ENCODE assay signal across 7 mouse cellular contexts in the genomic region with DNA sequence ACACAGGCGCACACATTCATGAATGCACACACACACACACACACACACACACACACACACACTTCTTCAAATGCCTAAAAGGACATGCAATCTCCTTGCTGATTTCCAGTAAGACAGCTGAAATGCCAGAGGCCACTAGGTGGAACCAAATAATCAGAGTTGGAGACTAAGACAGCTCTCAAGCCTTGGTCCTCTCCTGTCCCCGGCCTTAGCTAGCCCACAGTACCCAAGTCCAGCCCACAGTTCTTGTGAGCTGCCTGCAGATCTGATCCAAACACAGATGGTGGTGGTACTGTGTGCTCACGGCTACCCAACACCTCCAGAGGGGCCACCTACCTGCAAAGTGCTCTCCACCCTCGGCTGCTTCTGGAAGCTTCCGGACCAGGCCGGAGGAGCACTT. TPM values are rescaled to one million over a fixed set of nuclear protein-coding genes. Genes with fewer than 3 reads are reported as not detected.
DNase-seq lines count a peak whose midpoint lies in the region; ATAC-seq and TF ChIP-seq lines count a peak whose summit lies in the region.

No protein-coding gene starts in this region.

- in situ Hi-C loops in ES-E14 (cut with MboI; ENCODE audit: low sequenced_read_pairs in 2 of 2, unreplicated experiment in 2 of 2): loop anchor here (5.0 to 25.0 kb wide), 4 partner anchors 85 to 205 kb away; partner anchors contain the start of genes Elf3 (in 1 of the 2) and Shisa4 (in 1 of the 2)

- H3K4me1 ChIP-seq in ES-E14 (ENCODE audit: control insufficient read depth in 2 of 2, insufficient read depth in 2 of 2, low read length in 2 of 2, poor library complexity in 1 of 2): peaks cover 2 to 7% of the 10 kb centered on the region in 2 experiments; a peak in 2 of 4 replicates
- no peaks in the 10 kb centered on the region for H3K4me1 ChIP-seq in hindbrain, embryonic 12.5 days
- H3K4me1 ChIP-seq in midbrain, embryonic 10.5 days: peaks cover 3% of the 10 kb centered on the region; the same call in 1 of the 2 replicates
- no peaks in the 10 kb centered on the region for H3K4me1 ChIP-seq in stomach, postnatal 0 days (replicated peaks; ENCODE audit: control insufficient read depth, insufficient read depth)

- WGBS in hindbrain, embryonic 12.5 days: 54% methylated on average over 6 of the region's 6 CpGs
- 54% methylated on average over 6 of the region's 6 CpGs for WGBS in midbrain, embryonic 10.5 days
- WGBS in stomach, postnatal 0 days: 45% methylated on average over 6 of the region's 6 CpGs

- H3K36me3 ChIP-seq in ES-E14 (ENCODE audit: control insufficient read depth, insufficient read depth, low read length, poor library complexity, severe bottlenecking): no peaks in the 10 kb centered on the region
- no peaks in the 10 kb centered on the region for H3K36me3 ChIP-seq in hindbrain, embryonic 12.5 days
- H3K36me3 ChIP-seq in midbrain, embryonic 10.5 days: no peaks in the 10 kb centered on the region
- no peaks in the 10 kb centered on the region for H3K36me3 ChIP-seq in stomach, postnatal 0 days (ENCODE audit: control insufficient read depth, insufficient read depth, low read length)

- TF ChIP-seq EP300 in stomach, postnatal 0 days (optimal IDR thresholded peaks at IDR 0.05): no peak

- TF ChIP-seq CTCF in stomach, postnatal 0 days (IDR thresholded peaks at IDR 0.05; ENCODE audit: low read depth): peak; percentile 93

- H3K9me3 ChIP-seq in ES-E14 (ENCODE audit: control insufficient read depth, insufficient read depth, low read depth, low read length): no peaks in the 10 kb centered on the region
- no peaks in the 10 kb centered on the region for H3K9me3 ChIP-seq in hindbrain, embryonic 12.5 days (replicated peaks)
- H3K9me3 ChIP-seq in midbrain, embryonic 10.5 days (replicated peaks): no peaks in the 10 kb centered on the region
- no peaks in the 10 kb centered on the region for H3K9me3 ChIP-seq in stomach, postnatal 0 days (ENCODE audit: control insufficient read depth, low read length)

- H3K27ac ChIP-seq in ES-E14 (ENCODE audit: insufficient read depth, low read depth, low read length, poor library complexity, severe bottlenecking): no peak overlapping the region
- no peak overlapping the region for H3K27ac ChIP-seq in hindbrain, embryonic 12.5 days
- H3K27ac ChIP-seq in midbrain, embryonic 10.5 days (replicated peaks): no peak overlapping the region
- H3K27ac ChIP-seq in stomach, postnatal 0 days (replicated peaks): no peak overlapping the region

- H3K4me3 ChIP-seq in ES-E14 (ENCODE audit: insufficient read depth in 1 of 2, low read depth in 1 of 2, low read length in 2 of 2, poor library complexity in 1 of 2, severe bottlenecking in 1 of 2): no peak overlapping the region
- no peak overlapping the region for H3K4me3 ChIP-seq in hindbrain, embryonic 12.5 days
- H3K4me3 ChIP-seq in midbrain, embryonic 10.5 days: no peak overlapping the region
- H3K4me3 ChIP-seq in stomach, postnatal 0 days (ENCODE audit: low read depth, low read length): no peak overlapping the region

- peak; percentile 77 for DNase-seq in ES-E14 (ENCODE audit: low read depth, low spot score)
- peak; percentile 82 for DNase-seq in adrenal gland, postnatal 14 days
- DNase-seq in fibroblast of lung, adult 2 months (ENCODE audit: low read depth): peak; percentile 79
- peak; percentile 53 to 82 for DNase-seq in layer of hippocampus, postnatal 14 days (ENCODE audit: low spot score in 2 of 2)
- DNase-seq in midbrain, embryonic 10.5 days (ENCODE audit: low spot score): peak; percentile 42
- peak; percentile 79 for DNase-seq in stomach, postnatal 0 days (ENCODE audit: low spot score)

- no peak overlapping the region for H3K9ac ChIP-seq in ES-E14 (ENCODE audit: insufficient read depth, low read depth, low read length, poor library complexity, severe bottlenecking)
- H3K9ac ChIP-seq in hindbrain, embryonic 12.5 days: 0 out of 2 replicates have a peak overlapping the region, but pooled peaks have one; percentile 18
- no peak overlapping the region for H3K9ac ChIP-seq in stomach, postnatal 0 days (ENCODE audit: low read length)

- ATAC-seq in hindbrain, embryonic 12.5 days (ENCODE audit: low FRiP score): peak; percentile 73
- peak; percentile 69 for ATAC-seq in stomach, postnatal 0 days (ENCODE audit: low FRiP score, low TSS enrichment)

- H3K4me2 ChIP-seq in hindbrain, embryonic 12.5 days (replicated peaks): no peak overlapping the region
- no peak overlapping the region for H3K4me2 ChIP-seq in stomach, postnatal 0 days (replicated peaks; ENCODE audit: low read depth)

- no peaks in the 10 kb centered on the region for H3K27me3 ChIP-seq in hindbrain, embryonic 12.5 days
- H3K27me3 ChIP-seq in midbrain, embryonic 10.5 days (ENCODE audit: low read depth, poor library complexity, severe bottlenecking): no peaks in the 10 kb centered on the region
- H3K27me3 ChIP-seq in stomach, postnatal 0 days (ENCODE audit: control insufficient read depth, insufficient read depth, low read length): no peaks in the 10 kb centered on the region

TF ChIP-seq in ES-E14, 5 proteins besides CTCF, POLR2A, EP300 and RAD21:
- TF ChIP-seq MAFK (IDR thresholded peaks at IDR 0.05; ENCODE audit: insufficient read depth, low read depth, low read length) (no peak), ZNF384 (IDR thresholded peaks at IDR 0.05; ENCODE audit: low read depth, low read length) (no peak), ZC3H11A (IDR thresholded peaks at IDR 0.05; ENCODE audit: borderline replicate concordance, low read depth, low read length) (peak; percentile 89), HCFC1 (IDR thresholded peaks at IDR 0.05; ENCODE audit: borderline replicate concordance, insufficient read depth, low read length) (no peak), CHD2 (IDR thresholded peaks at IDR 0.05; ENCODE audit: low read depth, low read length) (no peak)

RNA-seq across cellular contexts. Expression of gene Gpr37l1, which starts 4.5 kb away (rescaled TPM):
- total RNA-seq in ES-E14 (2012; rRNA removed): 0.26 TPM in 1 of 2 replicates, not detected in the other
- total RNA-seq in adrenal gland, postnatal 14 days (2021): 1.8 and 2.4 TPM in 2 replicates
- 0.10 and 0.12 TPM in 2 replicates for polyA plus RNA-seq in hindbrain, embryonic 12.5 days (2016; fragmentation: Nextera tagmentation; extraction: Ambion mirVana)
- total RNA-seq in layer of hippocampus, postnatal 14 days (2021): 100 to 1,000 TPM; 186 to 187 TPM
- not detected in 2 replicates for polyA plus RNA-seq in midbrain, embryonic 10.5 days (2016; fragmentation: Nextera tagmentation; extraction: Ambion mirVana)
- polyA plus RNA-seq in stomach, postnatal 0 days (2015; fragmentation: Nextera tagmentation; extraction: Ambion mirVana): 3.1 and 3.4 TPM in 2 replicates

RNA-seq across cellular contexts. Expression of gene Arl8a, which starts 25.4 kb away (rescaled TPM):
- 17.5 and 19.3 TPM in 2 replicates for total RNA-seq in ES-E14 (2012; rRNA removed)
- total RNA-seq in adrenal gland, postnatal 14 days (2021): 41.9 and 57.3 TPM in 2 replicates
- polyA plus RNA-seq in hindbrain, embryonic 12.5 days (2016; fragmentation: Nextera tagmentation; extraction: Ambion mirVana): 171 and 183 TPM in 2 replicates
- total RNA-seq in layer of hippocampus, postnatal 14 days (2021): 100 to 1,000 TPM; 307 to 334 TPM
- polyA plus RNA-seq in midbrain, embryonic 10.5 days (2016; fragmentation: Nextera tagmentation; extraction: Ambion mirVana): 46.5 and 67.6 TPM in 2 replicates
- 42.2 and 43.9 TPM in 2 replicates for polyA plus RNA-seq in stomach, postnatal 0 days (2015; fragmentation: Nextera tagmentation; extraction: Ambion mirVana)

RNA-seq across cellular contexts. Expression of gene Ptpn7, which starts 39.5 kb away (rescaled TPM):
- 1.1 and 2.3 TPM in 2 replicates for total RNA-seq in ES-E14 (2012; rRNA removed)
- total RNA-seq in adrenal gland, postnatal 14 days (2021): 1.1 and 3.9 TPM in 2 replicates
- polyA plus RNA-seq in hindbrain, embryonic 12.5 days (2016; fragmentation: Nextera tagmentation; extraction: Ambion mirVana): 1.2 TPM in 2 replicates
- not detected for total RNA-seq in layer of hippocampus, postnatal 14 days (2021)
- 1.3 and 2.4 TPM in 2 replicates for polyA plus RNA-seq in midbrain, embryonic 10.5 days (2016; fragmentation: Nextera tagmentation; extraction: Ambion mirVana)
- 0.32 and 0.46 TPM in 2 replicates for polyA plus RNA-seq in stomach, postnatal 0 days (2015; fragmentation: Nextera tagmentation; extraction: Ambion mirVana)

Comparison
In these comparisons a context has a peak if more than half of its experiments do, and no peak if none do; other contexts are left out.
1. RNA of gene Gpr37l1, which starts 4.5 kb away (total RNA-seq): 186 to 187 TPM in layer of hippocampus, postnatal 14 days; 1.8 to 2.4 TPM in adrenal gland, postnatal 14 days and 0.26 TPM in ES-E14; every median in the first group is over 10 times any median in the second.
2. Peak in every context shown above with its lines, with median percentiles within 50 percentile points of each other: DNase-seq.